Mouse (Mus musculus) forebrain, embryonic 11.5 days (tissue): ENCODE measurements around the gene Antxrl. TPM values are rescaled to one million over a fixed set of nuclear protein-coding genes. Genes with fewer than 3 reads are reported as not detected.

Experiments used
- ATAC-seq: fragments of 200-750 bp; cut with Nextera tagmentation; replicated peaks from 2 replicates; pipeline ENCODE4 v1.8.0; 2017; ENCODE audit warnings: moderate TSS enrichment; ENCODE audit not compliant: low FRiP score
- DNase-seq: peaks from one replicate; pipeline ENCODE4 v3.0.0-alpha.2; 2017; ENCODE audit warnings: low spot score
- H3K27ac ChIP-seq: fragments of 300-500 bp; sonication (generic); 2 replicates; pipeline ENCODE4 v1.5.1; 2014; ENCODE audit warnings: low read depth, low read length
- H3K27me3 ChIP-seq: fragments of 300-500 bp; sonication (generic); 2 replicates; pipeline ENCODE4 v1.6.1; 2014; ENCODE audit warnings: mild to moderate bottlenecking, low read length, mixed read lengths; ENCODE audit not compliant: control insufficient read depth, insufficient read depth
- H3K36me3 ChIP-seq: fragments of 300-500 bp; sonication (generic); 2 replicates; pipeline ENCODE4 v1.6.1; 2014; ENCODE audit warnings: mild to moderate bottlenecking, low read length, moderate library complexity, mixed read lengths; ENCODE audit not compliant: control insufficient read depth, insufficient read depth
- H3K4me1 ChIP-seq: fragments of 300-500 bp; sonication (generic); replicated peaks from 2 replicates; pipeline ENCODE4 v1.6.1; 2014; ENCODE audit warnings: low read length, mixed read lengths; ENCODE audit not compliant: control insufficient read depth, insufficient read depth
- H3K4me2 ChIP-seq: fragments of 300-500 bp; sonication (generic); 2 replicates; pipeline ENCODE4 v1.6.1; 2014; ENCODE audit warnings: low read depth, mild to moderate bottlenecking, low read length, moderate library complexity, mixed read lengths; ENCODE audit not compliant: severe bottlenecking
- H3K4me3 ChIP-seq: fragments of 300-500 bp; sonication (generic); 2 replicates; pipeline ENCODE4 v1.5.1; 2014; ENCODE audit warnings: low read depth, low read length
- H3K9ac ChIP-seq: fragments of 300-500 bp; sonication (generic); 2 replicates; pipeline ENCODE4 v1.6.1; 2014; ENCODE audit warnings: low read length
- H3K9me3 ChIP-seq: fragments of 300-500 bp; sonication (generic); 2 replicates; pipeline ENCODE4 v1.6.1; 2016; ENCODE audit warnings: low read length, mixed read lengths; ENCODE audit not compliant: control insufficient read depth
- WGBS: fragments of 180-500 bp; shearing (Covaris S2); extraction: QIAGEN DNeasy Blood & Tissue Kit; methylation state at CpG from one replicate; pipeline ENCODE4 v1.1.7; 2014; 5-methylcytosine and 5-hydroxymethylcytosine counted together
- polyA plus RNA-seq: library from polyadenylated mRNA; unstranded; fragments of >200 nt; fragmentation: Nextera tagmentation; extraction: Ambion mirVana; gene quantifications from 2 replicates; pipeline ENCODE4 v1.2.1, GENCODE M21; 2014

The Antxrl gene
- polyA plus RNA-seq = not detected in 2 replicates

DNA sequence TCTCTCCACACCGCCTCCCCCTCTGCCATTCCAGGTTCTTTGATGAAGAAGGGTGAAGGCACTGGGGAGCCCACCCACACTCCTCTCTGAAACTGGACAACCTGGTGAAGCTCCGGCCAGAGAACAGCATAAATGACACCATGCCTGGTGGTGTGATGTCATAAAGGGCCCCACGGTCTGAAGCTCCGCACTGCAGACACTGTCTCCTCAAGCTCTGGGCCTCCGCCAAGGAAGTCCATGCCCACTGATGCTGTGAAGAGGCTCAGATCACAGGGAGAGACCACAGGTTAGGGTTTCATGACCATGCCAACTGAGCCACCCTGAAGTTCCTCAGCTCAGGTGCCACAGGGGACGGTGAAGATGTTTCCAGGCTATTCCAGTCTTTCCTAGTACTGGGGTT is at the start of gene Antxrl:
Antxrl (plus strand) TSS at position 192 of the 400 bp plus-strand sequence.
- Histone ChIP-seq H3K4me3 (no peak within 1 kb of the TSS), H3K9ac (no peak within 1 kb of the TSS), H3K27ac (no peak within 1 kb of the TSS), H3K27me3 (no peaks in the 10 kb centered on the region), H3K9me3 (no peaks in the 10 kb centered on the region), H3K36me3 (no peaks in the 10 kb centered on the region), H3K4me1 (no peaks in the 10 kb centered on the region), H3K4me2 (no peak within 1 kb of the TSS)
- ATAC-seq = no peak
- WGBS = 89% methylated on average over 6 of the region's 6 CpGs
- DNase-seq = no peak

DNA sequence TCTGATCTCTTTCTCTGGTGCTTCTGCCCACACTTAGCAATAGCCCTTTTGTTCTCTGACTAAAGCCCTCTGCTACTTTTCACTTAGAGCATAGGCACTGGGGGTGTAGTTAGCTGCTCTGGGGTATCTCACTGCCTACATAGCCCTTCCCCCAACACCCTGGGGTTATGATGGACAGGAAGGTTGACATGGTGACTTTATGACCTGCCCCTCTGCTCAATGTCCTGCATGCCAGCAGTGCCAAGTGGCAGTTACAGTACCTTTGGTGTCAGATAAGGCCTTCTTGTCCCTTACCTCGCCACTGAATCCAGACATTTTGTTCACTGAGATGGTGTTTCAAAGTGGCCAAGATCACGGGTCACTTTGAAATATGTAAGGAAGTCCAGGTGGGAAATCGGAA is 37.4 kb upstream of the Antxrl start, which contains the start of gene Gm30083:
Gm30083 (minus strand) TSS at position 120 of the 400 bp plus-strand sequence.
- DNase-seq (no peak), ATAC-seq (no peak)
- no peaks in the 10 kb centered on the region for H3K36me3 ChIP-seq
- H3K4me3 ChIP-seq = no peak within 1 kb of the TSS
- no peak within 1 kb of the TSS for H3K9ac ChIP-seq
- 89% methylated on average over 3 of the region's 3 CpGs for WGBS
- H3K9me3 ChIP-seq = no peaks in the 10 kb centered on the region
- no peak within 1 kb of the TSS for H3K4me2 ChIP-seq
- H3K27ac ChIP-seq = no peak within 1 kb of the TSS
- H3K27me3 ChIP-seq = no peaks in the 10 kb centered on the region
- H3K4me1 ChIP-seq = no peaks in the 10 kb centered on the region

DNA sequence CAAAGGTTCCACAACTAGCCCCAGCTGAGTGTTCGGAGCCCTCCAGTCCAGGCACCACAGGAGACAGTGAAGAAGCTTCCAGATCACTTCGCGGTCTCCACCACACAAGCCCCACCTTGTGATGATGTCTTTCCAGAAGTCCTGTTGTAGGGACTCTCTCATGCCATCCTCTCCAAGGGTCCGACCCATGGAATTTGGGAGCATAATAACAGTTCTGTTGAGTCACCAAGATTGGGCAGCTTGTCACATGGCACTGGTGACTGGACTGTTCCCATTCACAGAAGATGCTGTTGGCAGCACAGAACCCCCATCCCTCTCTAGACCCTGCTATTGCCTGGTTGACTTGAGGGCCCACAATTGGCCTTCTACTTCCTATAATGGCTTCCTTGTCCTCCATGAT is 36.1 kb upstream of the Antxrl start, which contains the start of gene Gm5460:
Gm5460 (plus strand) TSS at position 378 of the 400 bp plus-strand sequence.
- H3K9ac ChIP-seq = no peak within 1 kb of the TSS
- H3K9me3 ChIP-seq = no peaks in the 10 kb centered on the region
- H3K27me3 ChIP-seq = no peaks in the 10 kb centered on the region
- DNase-seq (no peak), ATAC-seq (no peak)
- no peak within 1 kb of the TSS for H3K27ac ChIP-seq
- no peaks in the 10 kb centered on the region for H3K4me1 ChIP-seq
- 95% methylated on average over 4 of the region's 4 CpGs for WGBS
- no peak within 1 kb of the TSS for H3K4me2 ChIP-seq
- H3K36me3 ChIP-seq = no peaks in the 10 kb centered on the region
- no peak within 1 kb of the TSS for H3K4me3 ChIP-seq

DNA sequence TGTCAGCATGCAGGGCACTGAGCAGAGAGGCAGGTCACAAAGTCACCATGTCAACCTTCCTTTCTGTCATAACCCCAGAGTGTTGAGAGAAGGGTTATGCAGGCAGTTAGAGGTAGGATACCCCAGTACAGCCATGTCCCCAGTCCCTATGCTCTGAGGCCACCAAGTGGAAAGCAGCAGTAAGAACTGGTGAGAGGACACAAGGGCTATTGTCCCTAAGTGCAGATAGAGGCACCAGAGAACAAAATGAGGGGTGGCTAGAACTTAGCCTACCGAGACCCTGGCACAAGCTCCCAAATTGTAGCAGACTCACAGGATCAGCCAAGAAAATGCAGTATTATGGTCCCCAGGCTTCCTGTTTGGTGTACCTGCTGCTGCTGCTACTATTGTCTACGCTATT is 35.6 kb upstream of the Antxrl start:
- H3K27ac ChIP-seq = no peak overlapping the region
- ATAC-seq (no peak), DNase-seq (no peak)
- H3K9me3 ChIP-seq = no peaks in the 10 kb centered on the region
- no peak overlapping the region for H3K9ac ChIP-seq
- H3K4me3 ChIP-seq = no peak overlapping the region
- no peaks in the 10 kb centered on the region for H3K36me3 ChIP-seq
- H3K4me1 ChIP-seq = no peaks in the 10 kb centered on the region
- H3K4me2 ChIP-seq = no peak overlapping the region
- WGBS = 89% methylated on average over 2 of the region's 2 CpGs
- H3K27me3 ChIP-seq = no peaks in the 10 kb centered on the region

DNA sequence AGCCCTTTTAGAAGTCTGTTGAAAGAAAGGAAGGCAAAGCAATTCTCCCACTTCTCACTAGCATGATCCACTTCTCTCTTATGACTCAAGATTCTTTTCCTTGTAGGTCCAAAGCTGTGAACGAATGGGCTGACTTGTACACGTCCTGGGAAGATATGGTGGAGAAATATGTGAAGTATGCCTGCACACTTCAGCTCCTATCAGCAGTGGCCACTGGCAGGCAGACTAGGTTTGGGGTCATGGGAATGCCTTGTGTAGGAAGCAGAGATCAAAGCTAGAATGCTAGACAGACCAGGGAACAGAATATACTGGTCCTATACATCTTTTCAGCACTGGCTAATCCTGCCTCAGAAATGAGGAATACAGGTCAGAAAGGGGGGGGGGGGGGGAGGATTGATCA is 25.8 kb upstream of the Antxrl start:
- Histone ChIP-seq H3K27me3 (no peaks in the 10 kb centered on the region), H3K4me3 (no peak overlapping the region), H3K4me2 (no peak overlapping the region), H3K9ac (no peak overlapping the region), H3K27ac (no peak overlapping the region), H3K36me3 (no peaks in the 10 kb centered on the region), H3K9me3 (no peaks in the 10 kb centered on the region), H3K4me1 (no peaks in the 10 kb centered on the region)
- no peak for ATAC-seq
- DNase-seq = no peak
- WGBS = 83% methylated on average over 2 of the region's 2 CpGs

DNA sequence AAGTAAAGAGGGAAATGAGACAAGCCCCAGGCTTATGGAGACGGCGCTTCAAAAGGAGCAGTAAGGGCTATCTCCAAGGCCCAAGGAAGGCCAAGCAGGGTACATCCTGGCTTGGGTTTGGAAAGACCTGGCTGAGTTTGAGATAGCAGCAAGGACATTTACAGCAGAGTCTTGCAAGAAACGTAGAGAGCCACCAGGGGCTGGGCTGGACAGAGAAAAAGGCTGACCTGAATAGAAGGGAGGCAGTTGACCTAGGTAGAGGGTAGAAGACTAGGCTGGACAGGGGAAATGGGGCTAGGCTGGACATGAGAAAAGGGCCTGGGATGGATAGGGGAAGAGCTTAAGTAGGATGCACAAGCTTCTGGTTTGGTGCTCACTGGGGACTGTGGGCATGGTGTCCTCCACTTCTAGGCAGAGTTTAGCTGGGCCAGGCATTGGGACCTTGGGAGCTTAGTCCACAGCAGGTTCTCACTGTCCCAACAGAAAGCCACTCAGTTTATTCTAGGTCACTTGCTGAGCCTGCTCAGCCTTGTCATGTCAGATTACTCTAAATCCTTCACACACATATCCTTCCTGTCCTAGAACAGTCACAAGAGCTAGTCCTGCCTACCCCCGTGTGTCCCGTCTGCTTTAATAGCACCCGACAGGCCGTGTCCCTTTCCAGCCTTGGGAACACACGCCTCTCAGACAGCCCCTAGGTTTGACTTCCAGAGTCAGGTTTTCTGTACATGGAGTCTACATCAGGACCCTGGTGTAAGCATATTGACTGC is 18.5 kb upstream of the Antxrl start:
- 85% methylated on average over 8 of the region's 8 CpGs for WGBS
- no peaks in the 10 kb centered on the region for H3K4me1 ChIP-seq
- no peak overlapping the region for H3K9ac ChIP-seq
- no peaks in the 10 kb centered on the region for H3K27me3 ChIP-seq
- no peak overlapping the region for H3K4me3 ChIP-seq
- H3K36me3 ChIP-seq = no peaks in the 10 kb centered on the region
- no peak overlapping the region for H3K27ac ChIP-seq
- DNase-seq = peak; percentile 21
- H3K9me3 ChIP-seq = no peaks in the 10 kb centered on the region
- H3K4me2 ChIP-seq = no peak overlapping the region
- ATAC-seq = no peak

DNA sequence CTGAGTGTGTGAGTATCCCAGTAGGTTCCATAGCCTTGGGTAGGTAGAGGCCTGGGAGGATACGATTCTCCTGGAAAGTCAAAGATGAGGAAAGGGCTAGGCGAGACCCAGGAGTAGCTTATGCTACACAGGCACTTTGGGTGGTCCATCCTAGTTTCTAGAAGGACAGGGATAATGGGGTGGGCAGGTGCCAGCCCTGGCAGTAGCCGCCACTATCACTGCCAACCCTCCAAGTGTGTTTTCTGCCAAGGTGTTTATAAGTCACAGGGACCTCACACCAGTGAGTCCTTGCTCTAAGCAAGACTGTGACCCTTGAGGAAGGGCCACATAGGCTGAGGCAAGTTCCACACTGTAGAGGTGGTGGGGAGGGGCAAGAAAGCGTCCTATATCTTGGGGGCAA is 11.3 kb upstream of the Antxrl start:
- DNase-seq (no peak), ATAC-seq (no peak)
- no peaks in the 10 kb centered on the region for H3K36me3 ChIP-seq
- no peak overlapping the region for H3K4me2 ChIP-seq
- H3K27me3 ChIP-seq = no peaks in the 10 kb centered on the region
- no peak overlapping the region for H3K9ac ChIP-seq
- no peak overlapping the region for H3K27ac ChIP-seq
- H3K9me3 ChIP-seq = no peaks in the 10 kb centered on the region
- no peak overlapping the region for H3K4me3 ChIP-seq
- H3K4me1 ChIP-seq = no peaks in the 10 kb centered on the region
- 84% methylated on average over 4 of the region's 4 CpGs for WGBS

DNA sequence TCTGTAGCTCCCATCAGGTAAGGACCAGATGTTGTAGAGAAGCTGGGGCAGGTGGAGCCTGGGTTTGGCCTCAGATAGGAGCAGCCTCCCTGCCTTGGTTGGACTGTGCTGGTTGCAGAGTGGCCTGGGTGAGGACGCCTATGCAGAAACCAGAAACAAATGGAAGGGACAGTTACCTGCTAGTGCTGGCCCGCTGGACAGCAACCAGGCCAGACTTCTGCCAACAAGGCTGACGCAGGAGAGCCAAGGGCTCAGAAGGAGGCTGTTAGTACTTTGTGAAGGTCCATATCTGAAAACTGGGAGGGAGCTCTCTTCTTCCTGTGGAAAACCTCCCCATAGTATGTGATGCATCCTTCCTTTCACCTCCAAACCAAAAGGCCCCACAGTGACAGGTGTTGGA is 9.2 kb upstream of the Antxrl start:
- 81% methylated on average over 3 of the region's 3 CpGs for WGBS
- no peak for DNase-seq

More for the DNA sequence above, 9.2 kb upstream of the Antxrl start:
- Histone ChIP-seq H3K27ac (no peak overlapping the region), H3K27me3 (no peaks in the 10 kb centered on the region), H3K4me3 (no peak overlapping the region), H3K9me3 (no peaks in the 10 kb centered on the region), H3K36me3 (no peaks in the 10 kb centered on the region), H3K4me2 (no peak overlapping the region), H3K9ac (no peak overlapping the region), H3K4me1 (no peaks in the 10 kb centered on the region)
- no peak for ATAC-seq
